Mouse (Mus musculus): Measurements from ENCODE around the gene Pisd. TPM values are rescaled to one million over a fixed set of nuclear protein-coding genes. Genes with fewer than 3 reads are reported as not detected.
A peak's percentile ranks its signal among the peaks of the same experiment; 100 is the strongest.

Pisd gene
- polyA plus RNA-seq, 1 experiment = not detected

- 68% methylated on average over 6 of the region's 6 CpGs for WGBS
- Histone ChIP-seq H3K27ac (ENCODE audit: insufficient read depth, low read depth, low read length) (no peak overlapping the region), H3K4me1 (ENCODE audit: control insufficient read depth, insufficient read depth, low read length) (no peaks in the 10 kb centered on the region), H3K4me3 (ENCODE audit: insufficient read depth, low read depth, low read length) (no peak overlapping the region)
- no peak for TF ChIP-seq POLR2A (IDR thresholded peaks at IDR 0.05; ENCODE audit: insufficient read depth, low read depth, low read length)
- TF ChIP-seq CTCF (IDR thresholded peaks at IDR 0.05; ENCODE audit: insufficient read depth, low read depth, low read length) = no peak
These were observed 66.5 kb downstream of the Pisd start for GRCm38 (mm10) chr5:32718916-32719315.

GRCm38 (mm10) chr5:32717726-32718125 lies 67.7 kb downstream of the Pisd start:
- WGBS = 33% methylated on average over 1 of the region's 1 CpGs
- TF ChIP-seq POLR2A (IDR thresholded peaks at IDR 0.05; ENCODE audit: insufficient read depth, low read depth, low read length) (no peak), CTCF (IDR thresholded peaks at IDR 0.05; ENCODE audit: insufficient read depth, low read depth, low read length) (no peak)
- no peak overlapping the region for H3K27ac ChIP-seq (ENCODE audit: insufficient read depth, low read depth, low read length)
- H3K4me1 ChIP-seq (ENCODE audit: control insufficient read depth, insufficient read depth, low read length) = no peaks in the 10 kb centered on the region
- no peak overlapping the region for H3K4me3 ChIP-seq (ENCODE audit: insufficient read depth, low read depth, low read length)

- peak; percentile 100 for TF ChIP-seq CTCF (IDR thresholded peaks at IDR 0.05; ENCODE audit: insufficient read depth, low read depth, low read length)
- peak; percentile 66; the same call in 1 of the 2 replicates for TF ChIP-seq POLR2A (IDR thresholded peaks at IDR 0.05; ENCODE audit: insufficient read depth, low read depth, low read length)
- under 1% methylated on average over 55 of the region's 55 CpGs for WGBS
- peak overlapping the region; percentile 76 for H3K27ac ChIP-seq (ENCODE audit: insufficient read depth, low read depth, low read length)
- H3K4me1 ChIP-seq (ENCODE audit: control insufficient read depth, insufficient read depth, low read length) = no peaks in the 10 kb centered on the region
- peak overlapping the region; percentile 80 for H3K4me3 ChIP-seq (ENCODE audit: insufficient read depth, low read depth, low read length)
These were observed 71.6 kb downstream of the Pisd start for GRCm38 (mm10) chr5:32713703-32714467.

GRCm38 (mm10) chr5:32713042-32713702 lies 72.3 kb downstream of the Pisd start:
- H3K27ac ChIP-seq (ENCODE audit: insufficient read depth, low read depth, low read length) = peak overlapping the region; percentile 76
- 22% methylated on average over 2 of the region's 2 CpGs for WGBS
- TF ChIP-seq POLR2A (IDR thresholded peaks at IDR 0.05; ENCODE audit: insufficient read depth, low read depth, low read length) = no peak
- TF ChIP-seq CTCF (IDR thresholded peaks at IDR 0.05; ENCODE audit: insufficient read depth, low read depth, low read length) = no peak
- no peaks in the 10 kb centered on the region for H3K4me1 ChIP-seq (ENCODE audit: control insufficient read depth, insufficient read depth, low read length)
- peak overlapping the region; percentile 80 for H3K4me3 ChIP-seq (ENCODE audit: insufficient read depth, low read depth, low read length)

GRCm38 (mm10) chr5:32712221-32713041 lies 73.0 kb downstream of the Pisd start:
- H3K4me1 ChIP-seq (ENCODE audit: control insufficient read depth, insufficient read depth, low read length) = no peaks in the 10 kb centered on the region

GRCm38 (mm10) chr5:32711485-32711884 lies 74.0 kb downstream of the Pisd start:
- Histone ChIP-seq H3K4me3 (ENCODE audit: insufficient read depth, low read depth, low read length) (no peak overlapping the region), H3K4me1 (ENCODE audit: control insufficient read depth, insufficient read depth, low read length) (no peaks in the 10 kb centered on the region), H3K27ac (ENCODE audit: insufficient read depth, low read depth, low read length) (no peak overlapping the region)
- WGBS = 69% methylated on average over 5 of the region's 5 CpGs
- no peak for TF ChIP-seq CTCF (IDR thresholded peaks at IDR 0.05; ENCODE audit: insufficient read depth, low read depth, low read length)
- TF ChIP-seq POLR2A (IDR thresholded peaks at IDR 0.05; ENCODE audit: insufficient read depth, low read depth, low read length) = no peak

More at GRCm38 (mm10) chr5:32712221-32713041, 73.0 kb downstream of the Pisd start:
- no peak overlapping the region for H3K27ac ChIP-seq (ENCODE audit: insufficient read depth, low read depth, low read length)
- no peak for TF ChIP-seq POLR2A (IDR thresholded peaks at IDR 0.05; ENCODE audit: insufficient read depth, low read depth, low read length)
- H3K4me3 ChIP-seq (ENCODE audit: insufficient read depth, low read depth, low read length) = no peak overlapping the region
- 62% methylated on average over 4 of the region's 4 CpGs for WGBS

GRCm38 (mm10) chr5:32706226-32706780 lies 79.1 kb downstream of the Pisd start:
- no peak overlapping the region for H3K27ac ChIP-seq (ENCODE audit: insufficient read depth, low read depth, low read length)
- WGBS = 74% methylated on average over 2 of the region's 2 CpGs
- no peaks in the 10 kb centered on the region for H3K4me1 ChIP-seq (ENCODE audit: control insufficient read depth, insufficient read depth, low read length)
- H3K4me3 ChIP-seq (ENCODE audit: insufficient read depth, low read depth, low read length) = no peak overlapping the region
- no peak for TF ChIP-seq POLR2A (IDR thresholded peaks at IDR 0.05; ENCODE audit: insufficient read depth, low read depth, low read length)
- no peak for TF ChIP-seq CTCF (IDR thresholded peaks at IDR 0.05; ENCODE audit: insufficient read depth, low read depth, low read length)

GRCm38 (mm10) chr5:32697208-32697867 lies 88.1 kb downstream of the Pisd start:
- 80% methylated on average over 5 of the region's 5 CpGs for WGBS
- TF ChIP-seq POLR2A (IDR thresholded peaks at IDR 0.05; ENCODE audit: insufficient read depth, low read depth, low read length) (no peak), CTCF (IDR thresholded peaks at IDR 0.05; ENCODE audit: insufficient read depth, low read depth, low read length) (no peak)
- no peak overlapping the region for H3K27ac ChIP-seq (ENCODE audit: insufficient read depth, low read depth, low read length)
- no peak overlapping the region for H3K4me3 ChIP-seq (ENCODE audit: insufficient read depth, low read depth, low read length)
- no peaks in the 10 kb centered on the region for H3K4me1 ChIP-seq (ENCODE audit: control insufficient read depth, insufficient read depth, low read length)
